Mouse (Mus musculus) testis, adult 2 months (tissue): ENCODE results near the gene Tamm41. TPM values are rescaled to one million over a fixed set of nuclear protein-coding genes. Genes with fewer than 3 reads are reported as not detected.

ENCODE experiments used
- H3K27ac ChIP-seq: fragments of 200-500 bp; 2 replicates; pipeline ENCODE4 v1.5.1; 2012; ENCODE audit warnings: low read depth, low read length; ENCODE audit not compliant: control insufficient read depth, insufficient read depth
- H3K27me3 ChIP-seq: fragments of 200-500 bp; 2 replicates; pipeline ENCODE4 v1.6.1; 2012; ENCODE audit warnings: mild to moderate bottlenecking, low read length, moderate library complexity; ENCODE audit not compliant: control insufficient read depth, insufficient read depth
- H3K36me3 ChIP-seq: fragments of 200-500 bp; 2 replicates; pipeline ENCODE4 v1.6.1; 2012; ENCODE audit warnings: mild to moderate bottlenecking, low read length; ENCODE audit not compliant: control insufficient read depth, insufficient read depth
- H3K4me1 ChIP-seq: fragments of 200-500 bp; 2 replicates; pipeline ENCODE4 v1.6.1; 2012; ENCODE audit warnings: low read length; ENCODE audit not compliant: control insufficient read depth, insufficient read depth
- H3K4me3 ChIP-seq: fragments of 200-500 bp; 2 replicates; pipeline ENCODE4 v1.5.1; 2012; ENCODE audit warnings: low read depth, mild to moderate bottlenecking, low read length, moderate library complexity, mixed read lengths; ENCODE audit not compliant: control insufficient read depth
- CTCF ChIP-seq: fragments of 200-500 bp; IDR thresholded peaks from 2 replicates; pipeline ENCODE4 v1.5.1; 2012; ENCODE audit warnings: low read depth, mild to moderate bottlenecking, inconsistent platforms, low read length, moderate library complexity; ENCODE audit not compliant: control insufficient read depth, insufficient read depth, insufficient replicate concordance
- POLR2A ChIP-seq: fragments of 200-500 bp; IDR thresholded peaks from 2 replicates; pipeline ENCODE4 v1.6.1; 2012; ENCODE audit warnings: low read depth, mild to moderate bottlenecking, inconsistent platforms, low read length, moderate library complexity; ENCODE audit not compliant: control insufficient read depth
- polyA plus RNA-seq: library from polyadenylated mRNA; depleted of rRNA; stranded (reverse); fragments of >200 nt; gene quantifications from 2 replicates; pipeline ENCODE4 v1.2.3, GENCODE M21; 2012

Gene Tamm41
- polyA plus RNA-seq, 1 experiment: 13.0 TPM

DNA sequence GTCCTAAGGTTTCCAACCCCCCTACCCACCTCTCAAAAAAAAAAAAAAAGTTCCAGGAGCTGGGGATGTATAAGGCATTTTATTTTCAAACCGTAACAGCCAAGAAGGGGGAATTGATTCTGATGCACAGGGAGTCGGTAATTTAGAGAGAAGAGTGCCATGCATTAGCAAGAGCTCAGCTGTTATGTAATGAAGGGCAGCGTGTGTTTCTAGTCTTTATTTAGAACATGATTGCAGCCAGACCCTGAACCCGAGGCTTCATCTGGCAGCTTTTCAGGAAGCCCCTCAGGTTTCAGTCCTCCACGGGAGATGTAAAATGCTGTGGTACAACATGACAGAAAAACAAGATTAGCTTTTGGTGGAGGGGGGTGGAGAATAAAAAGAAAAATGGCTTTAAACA lies 21.6 kb upstream of the Tamm41 start:
- H3K4me3 ChIP-seq: no peak overlapping the region
- TF ChIP-seq CTCF (no peak), POLR2A (no peak)
- H3K27me3 ChIP-seq: no peaks in the 10 kb centered on the region
- no peaks in the 10 kb centered on the region for H3K4me1 ChIP-seq
- H3K36me3 ChIP-seq: no peaks in the 10 kb centered on the region
- H3K27ac ChIP-seq: no peak overlapping the region

- TF ChIP-seq CTCF: no peak
- no peak for TF ChIP-seq POLR2A
- no peak overlapping the region for H3K4me3 ChIP-seq
These were observed 19.0 kb upstream of the Tamm41 start for GRCm38 (mm10) chr6:115056699-115057098.

DNA sequence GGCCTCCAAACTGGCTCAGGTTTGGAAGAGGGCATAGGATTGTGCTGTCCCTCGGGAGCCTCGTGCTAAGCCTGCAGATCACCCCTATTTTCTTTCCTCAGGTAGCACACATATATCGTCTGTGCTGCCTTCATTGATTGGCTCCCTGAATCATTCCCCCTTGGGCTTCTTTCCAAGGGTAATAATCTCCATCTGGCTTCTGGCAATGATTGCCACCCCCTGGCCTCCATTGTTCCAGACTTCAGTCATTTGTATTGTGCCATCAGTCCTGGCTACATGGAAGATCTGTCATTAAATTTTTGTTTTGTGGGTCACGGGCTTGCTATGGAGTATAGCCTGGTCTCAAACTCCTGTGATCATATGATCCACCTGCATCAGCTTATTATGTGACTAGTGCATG lies 17.8 kb upstream of the Tamm41 start:
- TF ChIP-seq CTCF: no peak
- no peak for TF ChIP-seq POLR2A

More at GRCm38 (mm10) chr6:115056699-115057098, 19.0 kb upstream of the Tamm41 start:
- H3K36me3 ChIP-seq: no peaks in the 10 kb centered on the region
- no peak overlapping the region for H3K27ac ChIP-seq
- H3K4me1 ChIP-seq: no peaks in the 10 kb centered on the region
- no peaks in the 10 kb centered on the region for H3K27me3 ChIP-seq

DNA sequence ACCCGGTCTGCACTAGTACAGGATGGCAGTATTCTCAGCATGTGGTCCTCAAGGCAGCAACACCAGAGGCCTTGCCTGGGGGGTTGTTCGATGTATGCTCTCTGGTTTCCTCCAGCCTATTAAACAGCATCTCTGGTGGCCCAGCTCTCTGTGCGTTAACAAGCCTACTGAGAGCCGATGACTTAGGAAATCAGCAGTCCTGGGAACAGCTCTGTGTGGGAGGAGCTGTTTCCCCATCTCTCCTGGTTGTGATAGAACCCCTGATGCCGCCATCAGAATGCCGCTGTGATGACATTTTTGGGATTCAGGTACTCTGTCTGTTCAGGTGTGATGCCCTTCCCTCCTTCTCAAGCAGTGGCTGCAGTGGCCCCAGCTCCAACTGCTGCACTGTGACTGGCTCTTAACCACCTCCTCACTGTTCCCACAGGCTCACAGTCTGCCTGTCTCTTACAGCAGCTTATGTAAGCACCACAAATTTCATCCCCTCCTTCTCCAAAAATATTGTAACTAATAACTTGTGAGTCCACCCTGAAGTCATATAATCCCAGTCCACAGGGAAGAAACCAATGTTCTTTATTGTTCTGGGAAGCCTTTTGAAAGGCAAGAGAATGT lies 14.0 kb upstream of the Tamm41 start:
- no peak overlapping the region for H3K4me3 ChIP-seq
- H3K27me3 ChIP-seq: no peaks in the 10 kb centered on the region
- TF ChIP-seq CTCF (no peak), POLR2A (no peak)

More for the DNA sequence above, 17.8 kb upstream of the Tamm41 start:
- H3K4me3 ChIP-seq: no peak overlapping the region
- no peak overlapping the region for H3K27ac ChIP-seq
- no peaks in the 10 kb centered on the region for H3K27me3 ChIP-seq
- H3K4me1 ChIP-seq: no peaks in the 10 kb centered on the region
- no peaks in the 10 kb centered on the region for H3K36me3 ChIP-seq

GRCm38 (mm10) chr6:115049015-115049414 lies 11.3 kb upstream of the Tamm41 start:
- no peak overlapping the region for H3K27ac ChIP-seq
- no peak overlapping the region for H3K4me3 ChIP-seq
- peak; percentile 47; the same call in 1 of the 2 replicates for TF ChIP-seq CTCF
- TF ChIP-seq POLR2A: no peak
- H3K27me3 ChIP-seq: no peaks in the 10 kb centered on the region
- no peaks in the 10 kb centered on the region for H3K4me1 ChIP-seq
- no peaks in the 10 kb centered on the region for H3K36me3 ChIP-seq

More for the DNA sequence above, 14.0 kb upstream of the Tamm41 start:
- H3K36me3 ChIP-seq: no peaks in the 10 kb centered on the region
- H3K27ac ChIP-seq: no peak overlapping the region
- H3K4me1 ChIP-seq: no peaks in the 10 kb centered on the region

GRCm38 (mm10) chr6:115047816-115048215 lies 10.1 kb upstream of the Tamm41 start:
- H3K27ac ChIP-seq: no peak overlapping the region

GRCm38 (mm10) chr6:115046064-115046463 lies 8.4 kb upstream of the Tamm41 start:
- Histone ChIP-seq H3K4me1 (no peaks in the 10 kb centered on the region; the same call in 1 of the 2 replicates), H3K27ac (no peak overlapping the region), H3K4me3 (no peak overlapping the region), H3K27me3 (no peaks in the 10 kb centered on the region), H3K36me3 (no peaks in the 10 kb centered on the region)
- no peak for TF ChIP-seq CTCF
- no peak for TF ChIP-seq POLR2A

More at GRCm38 (mm10) chr6:115047816-115048215, 10.1 kb upstream of the Tamm41 start:
- no peaks in the 10 kb centered on the region for H3K4me1 ChIP-seq
- H3K36me3 ChIP-seq: no peaks in the 10 kb centered on the region
- no peak overlapping the region for H3K4me3 ChIP-seq
- no peak for TF ChIP-seq POLR2A
- TF ChIP-seq CTCF: no peak
- H3K27me3 ChIP-seq: no peaks in the 10 kb centered on the region

- no peak overlapping the region for H3K27ac ChIP-seq
- H3K36me3 ChIP-seq: no peaks in the 10 kb centered on the region
- H3K4me3 ChIP-seq: no peak overlapping the region
- no peaks in the 10 kb centered on the region; the same call in 1 of the 2 replicates for H3K4me1 ChIP-seq
- TF ChIP-seq CTCF (no peak), POLR2A (no peak)
- no peaks in the 10 kb centered on the region for H3K27me3 ChIP-seq
These were observed 7.0 kb upstream of the Tamm41 start for GRCm38 (mm10) chr6:115044709-115045108.
